Mouse (Mus musculus) gonadal fat pad, adult 2 months (tissue): ENCODE measurements around the gene Rbm3. TPM values are rescaled to one million over a fixed set of nuclear protein-coding genes. Genes with fewer than 3 reads are reported as not detected.
"Not testable (repeated sequence)": the region's sequence is repeated elsewhere in the genome, so short reads cannot be mapped to it uniquely, and the experiment has no call there.

ENCODE experiments used
- DNase-seq: peaks from one replicate; pipeline ENCODE4 v3.0.0-alpha.2; 2012; ENCODE audit warnings: low read depth
- polyA plus RNA-seq: library from polyadenylated mRNA; depleted of rRNA; stranded (reverse); fragments of >200 nt; gene quantifications from 2 replicates; pipeline ENCODE4 v1.2.3, GENCODE M21; 2012; rRNA removed

Rbm3 gene
- polyA plus RNA-seq, 1 experiment = 134 TPM

GRCm38 (mm10) chrX:8131393-8131792 lies 14.3 kb downstream of the Rbm3 start:
- DNase-seq = no peak

GRCm38 (mm10) chrX:8125235-8125634 lies 20.4 kb downstream of the Rbm3 start:
- DNase-seq = no peak

- DNase-seq = no peak
Measured at GRCm38 (mm10) chrX:8123821-8124470, 21.7 kb downstream of the Rbm3 start.

DNA sequence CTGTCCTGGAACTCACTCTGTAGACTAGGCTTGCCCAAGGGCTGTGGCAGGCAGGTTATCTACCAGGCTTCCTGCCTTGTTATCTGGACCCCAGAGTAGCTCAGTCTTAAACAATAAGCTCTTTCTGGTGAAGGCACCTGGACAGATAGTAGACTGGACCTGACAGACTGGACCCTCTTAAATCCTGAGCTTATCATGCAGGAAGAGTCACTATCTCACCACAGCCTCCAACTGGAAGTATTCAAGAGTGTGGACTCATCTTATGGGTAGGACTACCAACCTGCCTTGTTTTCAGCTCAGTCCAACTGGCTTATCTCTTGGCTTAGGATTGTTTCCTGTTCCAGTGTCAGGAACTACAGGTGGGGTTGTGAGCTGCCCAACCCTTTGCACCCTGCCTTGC lies 28.4 kb downstream of the Rbm3 start:
- DNase-seq = no peak

GRCm38 (mm10) chrX:8115275-8115674 lies 30.4 kb downstream of the Rbm3 start:
- DNase-seq = no peak

GRCm38 (mm10) chrX:8105019-8105418 lies 40.7 kb downstream of the Rbm3 start:
- DNase-seq = no peak

DNA sequence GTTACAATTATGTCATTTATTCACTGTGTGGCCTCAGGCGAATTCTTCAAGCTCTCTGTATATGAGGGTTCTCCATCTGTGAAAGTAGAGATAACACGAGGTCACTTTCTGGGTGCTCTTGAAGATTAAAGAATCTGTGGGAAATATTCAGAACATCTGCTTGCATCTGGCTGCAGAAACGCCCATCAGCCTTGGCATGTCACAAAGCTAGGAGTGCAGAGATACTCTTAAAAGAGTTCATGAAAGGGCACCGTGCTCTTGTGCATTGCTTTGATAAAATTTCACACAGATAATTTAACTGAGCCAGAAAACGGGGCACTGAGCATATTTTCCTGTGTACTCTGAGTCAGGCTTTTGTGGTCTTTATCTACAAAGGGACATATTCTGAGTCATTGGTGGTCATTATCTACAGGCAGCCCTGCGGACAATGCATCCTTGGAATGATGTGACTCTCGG lies 43.4 kb downstream of the Rbm3 start:
- no peak for DNase-seq

DNA sequence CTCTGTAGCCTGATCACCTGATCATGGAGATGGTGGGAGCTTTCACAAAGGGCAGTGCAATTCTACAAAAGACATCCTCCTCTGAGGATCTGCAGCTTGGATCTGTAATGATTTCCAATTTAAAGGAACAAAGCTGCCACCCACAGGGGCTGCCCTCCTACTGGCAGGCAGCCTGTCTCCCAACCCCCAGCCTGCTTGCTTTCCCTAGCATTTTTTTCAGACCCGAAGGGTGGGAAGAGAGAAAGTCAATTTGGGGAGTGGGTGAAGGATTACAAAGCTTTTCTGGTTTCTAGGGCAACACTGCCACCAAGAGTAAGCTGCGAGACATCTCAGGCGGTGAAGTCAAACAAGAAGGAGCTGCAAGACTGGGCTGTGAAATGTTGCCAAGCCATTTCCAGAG lies 44.7 kb downstream of the Rbm3 start:
- no peak for DNase-seq

DNA sequence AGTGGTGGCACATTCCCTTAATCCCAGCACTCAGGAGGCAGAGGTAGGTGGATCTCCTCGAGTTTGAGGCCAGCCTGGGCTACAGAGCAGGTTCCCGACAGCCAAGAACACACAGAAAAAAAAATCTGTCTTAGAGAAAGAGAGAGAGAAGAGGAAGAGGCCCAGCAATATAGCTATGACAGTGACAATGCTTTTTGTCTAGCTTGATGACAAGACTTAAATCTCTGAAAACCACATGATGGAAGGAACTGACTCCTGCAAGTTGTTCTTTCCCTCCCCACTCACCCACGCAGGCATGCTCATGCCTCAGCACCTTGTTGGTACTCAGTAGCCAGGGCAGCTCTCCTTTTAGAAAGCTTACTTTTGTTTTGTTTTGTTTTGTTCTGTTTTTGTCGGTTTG lies 46.2 kb downstream of the Rbm3 start:
- DNase-seq = no peak

DNA sequence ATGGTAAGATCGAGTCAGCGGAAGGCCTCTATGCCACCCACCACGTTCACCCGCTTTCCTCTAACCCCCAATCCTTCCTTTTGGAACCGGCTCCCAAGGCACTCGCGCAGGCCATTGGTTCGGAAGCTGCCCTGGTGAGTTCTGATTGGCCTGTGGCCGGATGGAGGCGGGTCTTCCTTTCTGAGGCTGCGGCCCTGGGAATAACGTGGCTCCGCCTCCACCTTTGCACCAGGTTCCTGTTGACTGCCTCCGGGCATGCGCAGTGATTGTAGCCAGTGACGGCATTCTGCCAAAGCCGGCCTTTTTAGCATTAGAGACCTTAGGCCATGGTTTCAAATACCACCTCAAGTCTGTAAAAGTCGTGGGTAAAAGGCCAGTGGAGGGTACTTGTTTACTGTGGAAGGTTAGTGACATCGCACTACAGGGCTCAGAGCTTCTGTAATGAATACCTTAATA lies 48.9 kb downstream of the Rbm3 start:
- peak; percentile 45 for DNase-seq

GRCm38 (mm10) chrX:8096068-8096786 lies 49.5 kb downstream of the Rbm3 start:
- not testable (repeated sequence) for DNase-seq

DNA sequence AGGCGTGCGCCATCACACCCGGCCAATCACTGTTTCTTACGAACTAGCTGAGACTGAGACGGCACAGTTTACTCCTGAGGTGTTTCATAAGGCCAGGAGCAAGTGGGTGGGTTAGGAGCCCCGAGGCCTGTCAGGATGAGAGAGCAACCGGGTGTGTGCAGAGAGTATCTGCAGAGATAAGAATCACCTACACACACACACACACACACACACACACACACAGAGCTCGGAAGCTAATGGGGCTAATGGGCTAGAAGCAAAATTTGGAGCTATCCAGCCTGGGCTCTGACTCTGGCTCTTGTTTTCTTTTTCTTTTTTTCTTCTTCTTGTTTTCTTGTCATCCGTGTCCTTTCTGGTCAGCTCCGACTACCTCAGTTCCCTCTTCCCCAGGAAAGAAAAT lies 50.1 kb downstream of the Rbm3 start:
- DNase-seq = no peak

GRCm38 (mm10) chrX:8090954-8091347 lies 54.7 kb downstream of the Rbm3 start:
- not testable (repeated sequence) for DNase-seq

- no peak for DNase-seq
Measured at GRCm38 (mm10) chrX:8090346-8090953, 55.2 kb downstream of the Rbm3 start, which contains the start of gene Was. TSS of gene Was (minus strand) at chrX:8090498.

DNA sequence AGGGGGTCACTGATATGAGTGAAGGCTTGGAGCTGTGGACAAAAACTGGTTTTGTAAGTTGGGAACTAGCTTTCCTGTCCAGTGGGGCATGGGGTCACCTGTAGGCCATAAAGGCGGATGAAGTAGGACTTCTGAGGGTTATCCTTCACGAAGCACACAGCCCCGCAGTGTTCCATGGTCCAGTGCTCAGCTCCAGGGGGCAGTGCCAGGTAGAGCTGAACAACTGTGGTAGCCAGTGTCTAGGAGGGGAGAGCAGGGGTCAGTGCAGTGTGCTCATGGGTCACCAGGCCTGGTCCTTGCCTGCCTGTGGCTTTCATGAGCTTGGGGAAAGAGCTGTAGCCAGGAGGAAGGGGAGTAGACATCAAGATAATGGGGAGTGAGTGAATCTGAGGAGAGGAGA lies 55.9 kb downstream of the Rbm3 start:
- DNase-seq = no peak

Other genes with a start within 250 kb of the Rbm3 start
- 49.8 and 52.7 TPM in 2 replicates for gene Pqbp1, start 246.6 kb downstream of the Rbm3 start, polyA plus RNA-seq
- 32.4 and 38.3 TPM in 2 replicates for gene Timm17b, start 246.5 kb downstream of the Rbm3 start, polyA plus RNA-seq
- gene Gm10491, start 238.0 kb downstream of the Rbm3 start, polyA plus RNA-seq = not detected in 2 replicates
- not detected in 2 replicates for gene Gm10490, start 236.3 kb downstream of the Rbm3 start, polyA plus RNA-seq
- 0.97 and 1.3 TPM in 2 replicates for gene Pcsk1n, start 226.1 kb downstream of the Rbm3 start, polyA plus RNA-seq
- 0.16 TPM in 1 of 2 replicates, not detected in the other for gene Eras, start 217.3 kb downstream of the Rbm3 start, polyA plus RNA-seq
- gene Hdac6, start 198.0 kb downstream of the Rbm3 start, polyA plus RNA-seq = 179 and 264 TPM in 2 replicates
- 0.13 and 0.16 TPM in 2 replicates for gene Gata1, start 167.8 kb downstream of the Rbm3 start, polyA plus RNA-seq
- gene Glod5, start 127.4 kb downstream of the Rbm3 start, polyA plus RNA-seq = 0.22 and 0.31 TPM in 2 replicates
- gene Suv39h1, start 71.1 kb downstream of the Rbm3 start, polyA plus RNA-seq = 16.0 and 16.5 TPM in 2 replicates
- 7.8 and 9.5 TPM in 2 replicates for gene Was, start 55.4 kb downstream of the Rbm3 start, polyA plus RNA-seq
- 93.8 and 104 TPM in 2 replicates for gene Wdr13, start 13.0 kb downstream of the Rbm3 start, polyA plus RNA-seq
- 12.0 TPM in 2 replicates for gene Tbc1d25, start 30.3 kb upstream of the Rbm3 start, polyA plus RNA-seq
- gene Ebp, start 47.6 kb upstream of the Rbm3 start, polyA plus RNA-seq = 68.5 and 99.7 TPM in 2 replicates
- gene Porcn, start 60.6 kb upstream of the Rbm3 start, polyA plus RNA-seq = 32.0 and 33.2 TPM in 2 replicates
- gene Ftsj1, start 106.5 kb upstream of the Rbm3 start, polyA plus RNA-seq = 42.3 and 43.6 TPM in 2 replicates
- 2,149 and 4,709 TPM in 2 replicates for gene Slc38a5, start 125.3 kb upstream of the Rbm3 start, polyA plus RNA-seq
- not detected in 2 replicates for gene Ssxb10, start 181.5 kb upstream of the Rbm3 start, polyA plus RNA-seq
- gene Ssxb9, start 221.1 kb upstream of the Rbm3 start, polyA plus RNA-seq = not detected in 2 replicates